Mouse (Mus musculus) brain, embryonic 14.5 days (tissue): Measurements from ENCODE around the gene Araf. TPM values are rescaled to one million over a fixed set of nuclear protein-coding genes. Genes with fewer than 3 reads are reported as not detected.
A peak's percentile ranks its signal among the peaks of the same experiment; 100 is the strongest.

ENCODE experiments used
- DNase-seq: peaks from one replicate; pipeline ENCODE4 v3.0.0-alpha.2; 2011; ENCODE audit warnings: low read depth
- CTCF ChIP-seq: fragments of 200-500 bp; IDR thresholded peaks from 2 replicates; pipeline ENCODE4 v1.5.1; 2012; ENCODE audit warnings: inconsistent platforms, mild to moderate bottlenecking, moderate library complexity, borderline replicate concordance; ENCODE audit not compliant: insufficient read depth, insufficient read length; ENCODE audit errors: extremely low read depth
- POLR2A ChIP-seq: fragments of 200-500 bp; IDR thresholded peaks from 2 replicates; pipeline ENCODE4 v1.6.1; 2012; ENCODE audit warnings: mild to moderate bottlenecking, inconsistent platforms, borderline replicate concordance; ENCODE audit not compliant: poor library complexity, insufficient read depth, insufficient read length, severe bottlenecking; ENCODE audit errors: extremely low read depth
- polyA plus RNA-seq: library from polyadenylated mRNA; depleted of rRNA; stranded (reverse); fragments of >200 nt; gene quantifications from 2 replicates; pipeline ENCODE4 v1.2.3, GENCODE M21; 2012; rRNA removed

The Araf gene
- 229 and 263 TPM in 2 replicates for polyA plus RNA-seq

GRCm38 (mm10) chrX:20797681-20798080 is at the start of gene Araf:
Araf (plus strand) TSS chrX:20797814.
- TF ChIP-seq CTCF: no peak
- no peak for TF ChIP-seq POLR2A
- DNase-seq: peak; percentile 57

- no peak for TF ChIP-seq CTCF
- TF ChIP-seq POLR2A: no peak
- no peak for DNase-seq
Measured at GRCm38 (mm10) chrX:20748829-20749228, 48.8 kb upstream of the Araf start.

GRCm38 (mm10) chrX:20761201-20761600 is 36.4 kb upstream of the Araf start:
- DNase-seq: no peak

GRCm38 (mm10) chrX:20770697-20771381 is 26.8 kb upstream of the Araf start:
- peak; percentile 76 for DNase-seq
- TF ChIP-seq CTCF (peak; percentile 85), POLR2A (no peak)

More at GRCm38 (mm10) chrX:20761201-20761600, 36.4 kb upstream of the Araf start:
- no peak for TF ChIP-seq POLR2A
- no peak for TF ChIP-seq CTCF

- DNase-seq: no peak
- TF ChIP-seq CTCF: no peak
- no peak for TF ChIP-seq POLR2A
Measured at GRCm38 (mm10) chrX:20771666-20772065, 25.9 kb upstream of the Araf start.

- TF ChIP-seq CTCF (no peak), POLR2A (no peak)
- DNase-seq: no peak
Measured at GRCm38 (mm10) chrX:20775271-20776016, 22.2 kb upstream of the Araf start.

GRCm38 (mm10) chrX:20777619-20778018 is 20.0 kb upstream of the Araf start:
- no peak for TF ChIP-seq POLR2A
- TF ChIP-seq CTCF: no peak
- DNase-seq: no peak

GRCm38 (mm10) chrX:20787309-20787708 is 10.3 kb upstream of the Araf start:
- no peak for DNase-seq
- TF ChIP-seq CTCF: no peak
- no peak for TF ChIP-seq POLR2A

GRCm38 (mm10) chrX:20792417-20792816 is 5.2 kb upstream of the Araf start:
- no peak for DNase-seq
- TF ChIP-seq POLR2A (no peak), CTCF (no peak)

- TF ChIP-seq CTCF (no peak), POLR2A (no peak)
- DNase-seq: peak; percentile 14
Measured at GRCm38 (mm10) chrX:20793230-20793629, 4.4 kb upstream of the Araf start.

- DNase-seq: no peak
- no peak for TF ChIP-seq POLR2A
Measured at GRCm38 (mm10) chrX:20794229-20794628, 3.4 kb upstream of the Araf start.
